Mouse (Mus musculus) cortical plate, adult 2 months (tissue): ENCODE results near the gene Slc43a3.

ENCODE experiments used
- CTCF ChIP-seq: fragments of 200-500 bp; IDR thresholded peaks from 2 replicates; pipeline ENCODE4 v1.5.1; 2011; ENCODE audit warnings: mild to moderate bottlenecking, control low read depth, low read length; ENCODE audit not compliant: insufficient read depth; ENCODE audit errors: extremely low read depth
- POLR2A ChIP-seq: fragments of 200-500 bp; IDR thresholded peaks from 2 replicates; pipeline ENCODE4 v1.6.1; 2011; ENCODE audit warnings: mild to moderate bottlenecking, low read length, control low read depth; ENCODE audit not compliant: insufficient read depth; ENCODE audit errors: extremely low read depth

GRCm38 (mm10) chr2:84933992-84934648 is 2.3 kb upstream of the Slc43a3 start:
- TF ChIP-seq CTCF (no peak), POLR2A (no peak)
